Mouse (Mus musculus) midbrain, embryonic 14.5 days (tissue): ENCODE results near the gene Wnt3a. TPM values are rescaled to one million over a fixed set of nuclear protein-coding genes. Genes with fewer than 3 reads are reported as not detected.

Experiments
- ATAC-seq: fragments of 200-750 bp; cut with Nextera tagmentation; 2 replicates; pipeline ENCODE4 v1.8.0; 2017; ENCODE audit warnings: moderate number of reproducible peaks, moderate library complexity; ENCODE audit not compliant: low FRiP score, low TSS enrichment
- DNase-seq: peaks from one replicate; pipeline ENCODE4 v3.0.0-alpha.2; 2015
- H3K27ac ChIP-seq: fragments of 300-500 bp; sonication (generic); replicated peaks from 2 replicates; pipeline ENCODE4 v1.5.1; 2014; ENCODE audit warnings: mild to moderate bottlenecking, low read depth, low read length, moderate library complexity
- H3K27me3 ChIP-seq: fragments of 300-500 bp; sonication (generic); 2 replicates; pipeline ENCODE4 v1.6.1; 2014; ENCODE audit warnings: low read length, control low read depth, mixed read lengths; ENCODE audit not compliant: control insufficient read depth, insufficient read depth
- H3K36me3 ChIP-seq: fragments of 300-500 bp; sonication (generic); 2 replicates; pipeline ENCODE4 v1.6.1; 2014; ENCODE audit warnings: low read length, control low read depth; ENCODE audit not compliant: control insufficient read depth, insufficient read depth
- H3K4me1 ChIP-seq: fragments of 300-500 bp; sonication (generic); 2 replicates; pipeline ENCODE4 v1.6.1; 2014; ENCODE audit warnings: mild to moderate bottlenecking, antibody characterized with exemption, low read length, control low read depth; ENCODE audit not compliant: control insufficient read depth, insufficient read depth
- H3K4me2 ChIP-seq: fragments of 300-500 bp; sonication (generic); 2 replicates; pipeline ENCODE4 v1.6.1; 2014; ENCODE audit warnings: mild to moderate bottlenecking, low read length, moderate library complexity
- H3K4me3 ChIP-seq: fragments of 300-500 bp; sonication (generic); replicated peaks from 2 replicates; pipeline ENCODE4 v1.5.1; 2014; ENCODE audit warnings: low read depth, low read length
- H3K9ac ChIP-seq: fragments of 300-500 bp; sonication (generic); replicated peaks from 2 replicates; pipeline ENCODE4 v1.6.1; 2014; ENCODE audit warnings: mild to moderate bottlenecking, low read length, moderate library complexity
- H3K9me3 ChIP-seq: fragments of 300-500 bp; sonication (generic); 2 replicates; pipeline ENCODE4 v1.6.1; 2016; ENCODE audit warnings: low read length, control low read depth, mixed read lengths; ENCODE audit not compliant: control insufficient read depth
- WGBS: fragments of 180-500 bp; shearing (Covaris S2); extraction: QIAGEN DNeasy Blood & Tissue Kit; methylation state at CpG from one replicate; pipeline ENCODE4 v1.1.7; 2014; 5-methylcytosine and 5-hydroxymethylcytosine counted together
- polyA plus RNA-seq: library from polyadenylated mRNA; unstranded; fragments of >200 nt; fragmentation: Nextera tagmentation; extraction: Ambion mirVana; gene quantifications from 2 replicates; pipeline ENCODE4 v1.2.1, GENCODE M21; 2014

Gene Wnt3a
- polyA plus RNA-seq: 0.43 and 0.46 TPM in 2 replicates

- Histone ChIP-seq H3K4me3 (peak within 1 kb of the TSS; percentile 26), H3K4me2 (peak within 1 kb of the TSS; percentile 45), H3K27ac (no peak within 1 kb of the TSS), H3K36me3 (no peaks in the 10 kb centered on the region), H3K9ac (no peak within 1 kb of the TSS), H3K4me1 (no peaks in the 10 kb centered on the region), H3K27me3 (peaks cover 80% of the 10 kb centered on the region), H3K9me3 (no peaks in the 10 kb centered on the region)
- DNase-seq (peak; percentile 4), ATAC-seq (no peak)
- 2% methylated on average over 42 of the region's 60 CpGs for WGBS
These were observed at the start of gene Wnt3a for GRCm38 (mm10) chr11:59290702-59291303. Gene Wnt3a (minus strand): TSS chr11:59290752.

GRCm38 (mm10) chr11:59338736-59339120 lies 48.2 kb upstream of the Wnt3a start:
- H3K4me2 ChIP-seq: no peak overlapping the region
- H3K4me1 ChIP-seq: no peaks in the 10 kb centered on the region
- no peaks in the 10 kb centered on the region for H3K9me3 ChIP-seq
- no peak overlapping the region for H3K27ac ChIP-seq
- no peak overlapping the region for H3K9ac ChIP-seq
- WGBS: 87% methylated on average over 2 of the region's 2 CpGs
- H3K27me3 ChIP-seq: no peaks in the 10 kb centered on the region
- no peak for DNase-seq
- no peak for ATAC-seq
- no peaks in the 10 kb centered on the region for H3K36me3 ChIP-seq
- no peak overlapping the region for H3K4me3 ChIP-seq

GRCm38 (mm10) chr11:59337955-59338735 lies 47.6 kb upstream of the Wnt3a start:
- no peak for DNase-seq
- H3K27ac ChIP-seq: no peak overlapping the region
- WGBS: 74% methylated on average over 13 of the region's 13 CpGs
- H3K9ac ChIP-seq: no peak overlapping the region
- no peaks in the 10 kb centered on the region for H3K36me3 ChIP-seq
- H3K4me2 ChIP-seq: no peak overlapping the region
- H3K27me3 ChIP-seq: no peaks in the 10 kb centered on the region
- H3K9me3 ChIP-seq: no peaks in the 10 kb centered on the region
- H3K4me3 ChIP-seq: no peak overlapping the region
- no peaks in the 10 kb centered on the region for H3K4me1 ChIP-seq
- ATAC-seq: no peak

GRCm38 (mm10) chr11:59336381-59336780 lies 45.8 kb upstream of the Wnt3a start:
- H3K27me3 ChIP-seq: no peaks in the 10 kb centered on the region
- H3K27ac ChIP-seq: no peak overlapping the region
- peak; percentile 8 for DNase-seq
- WGBS: 4% methylated on average over 1 of the region's 1 CpGs
- H3K9ac ChIP-seq: no peak overlapping the region
- no peaks in the 10 kb centered on the region for H3K36me3 ChIP-seq
- no peaks in the 10 kb centered on the region for H3K4me1 ChIP-seq
- no peaks in the 10 kb centered on the region for H3K9me3 ChIP-seq
- ATAC-seq: no peak
- H3K4me3 ChIP-seq: no peak overlapping the region
- H3K4me2 ChIP-seq: no peak overlapping the region

- Histone ChIP-seq H3K4me2 (no peak overlapping the region), H3K27ac (no peak overlapping the region), H3K9ac (no peak overlapping the region), H3K4me1 (no peaks in the 10 kb centered on the region), H3K36me3 (no peaks in the 10 kb centered on the region), H3K9me3 (no peaks in the 10 kb centered on the region), H3K27me3 (no peaks in the 10 kb centered on the region), H3K4me3 (no peak overlapping the region)
- no peak for ATAC-seq
- 67% methylated on average over 2 of the region's 2 CpGs for WGBS
- no peak for DNase-seq
These were observed 45.4 kb upstream of the Wnt3a start for GRCm38 (mm10) chr11:59335942-59336341.

- no peak overlapping the region for H3K27ac ChIP-seq
- DNase-seq: no peak
- H3K9me3 ChIP-seq: no peaks in the 10 kb centered on the region
- 85% methylated on average over 4 of the region's 4 CpGs for WGBS
- no peak overlapping the region for H3K4me2 ChIP-seq
- no peak for ATAC-seq
- no peaks in the 10 kb centered on the region for H3K27me3 ChIP-seq
- H3K4me1 ChIP-seq: 0 out of 2 replicates have a peak, but pooled peaks cover 2% of the 10 kb centered on the region
- H3K9ac ChIP-seq: no peak overlapping the region
- no peak overlapping the region for H3K4me3 ChIP-seq
- H3K36me3 ChIP-seq: no peaks in the 10 kb centered on the region
These were observed 44.6 kb upstream of the Wnt3a start for GRCm38 (mm10) chr11:59335150-59335549.

- DNase-seq (no peak), ATAC-seq (no peak)
- Histone ChIP-seq H3K9ac (no peak overlapping the region), H3K27ac (no peak overlapping the region), H3K27me3 (0 out of 2 replicates have a peak, but pooled peaks cover 4% of the 10 kb centered on the region), H3K4me3 (no peak overlapping the region), H3K4me2 (no peak overlapping the region), H3K9me3 (no peaks in the 10 kb centered on the region), H3K36me3 (no peaks in the 10 kb centered on the region), H3K4me1 (0 out of 2 replicates have a peak, but pooled peaks cover 12% of the 10 kb centered on the region)
- WGBS: 34% methylated on average over 9 of the region's 9 CpGs
These were observed 42.4 kb upstream of the Wnt3a start for GRCm38 (mm10) chr11:59332938-59333337.

- H3K27ac ChIP-seq: no peak overlapping the region
- no peaks in the 10 kb centered on the region for H3K9me3 ChIP-seq
- no peak overlapping the region for H3K9ac ChIP-seq
- no peak overlapping the region for H3K4me2 ChIP-seq
- H3K4me1 ChIP-seq: 0 out of 2 replicates have a peak, but pooled peaks cover 12% of the 10 kb centered on the region
- H3K4me3 ChIP-seq: no peak overlapping the region
- ATAC-seq (no peak), DNase-seq (no peak)
- H3K36me3 ChIP-seq: no peaks in the 10 kb centered on the region
- WGBS: 81% methylated on average over 16 of the region's 16 CpGs
- 0 out of 2 replicates have a peak, but pooled peaks cover 4% of the 10 kb centered on the region for H3K27me3 ChIP-seq
These were observed 40.8 kb upstream of the Wnt3a start for GRCm38 (mm10) chr11:59331167-59331869.
